Mouse (Mus musculus) bone marrow, adult 2 months (tissue): ENCODE results near the gene Sh2d4b.

Experiments used
- CTCF ChIP-seq: fragments of 200-500 bp; IDR thresholded peaks from 2 replicates; pipeline ENCODE4 v1.5.1; 2011; ENCODE audit warnings: low read length, control low read depth; ENCODE audit not compliant: control insufficient read depth, insufficient read depth
- POLR2A ChIP-seq: fragments of 200-500 bp; IDR thresholded peaks from 2 replicates; pipeline ENCODE4 v1.6.1; 2011; ENCODE audit warnings: low read depth, mild to moderate bottlenecking, control low read depth, low read length, borderline replicate concordance; ENCODE audit not compliant: control insufficient read depth

DNA sequence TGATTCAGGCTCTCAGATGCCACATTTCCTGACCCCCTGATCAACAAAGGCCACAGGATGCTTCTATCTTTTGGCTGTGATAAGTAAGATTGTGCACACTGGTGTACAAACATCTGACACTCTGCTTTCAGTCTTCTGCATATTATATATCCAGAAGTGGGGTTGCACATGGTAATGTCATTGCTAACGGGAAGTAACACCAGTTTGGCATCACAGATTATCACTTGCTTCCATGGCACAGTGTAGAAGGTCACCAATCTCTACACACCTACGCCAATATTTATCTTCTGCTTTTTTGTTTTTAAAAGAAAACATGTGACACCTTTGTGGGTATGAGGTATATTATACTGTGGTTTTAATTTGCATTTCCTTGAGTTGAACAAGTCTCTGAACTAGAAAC, 36.9 kb upstream of the Sh2d4b start:
- TF ChIP-seq CTCF (no peak), POLR2A (no peak)
